Mouse (Mus musculus): ENCODE data around the gene Pnpla1. TPM values are rescaled to one million over a fixed set of nuclear protein-coding genes. Genes with fewer than 3 reads are reported as not detected.

The Pnpla1 gene
- total and polyA plus RNA-seq, 3 experiments: not detected

- Histone ChIP-seq H3K4me3 (replicated peaks in 1 of 3; ENCODE audit: low read depth in 2 of 3, low read length in 2 of 3, poor library complexity in 1 of 3) (no peak overlapping the region), H3K9ac (ENCODE audit: insufficient read depth, low read depth) (no peak overlapping the region), H3K9me3 (replicated peaks; ENCODE audit: low read length) (peaks cover 4% of the 10 kb centered on the region), H3K27me3 (replicated peaks) (peaks cover 4% of the 10 kb centered on the region), H3K27ac (ENCODE audit: insufficient read depth, low read depth) (no peak overlapping the region), H3K4me2 (ENCODE audit: insufficient read depth, low read depth, poor library complexity, severe bottlenecking) (no peak overlapping the region), H3K79me2 (replicated peaks; ENCODE audit: control insufficient read depth, extremely low read depth, insufficient read depth, poor library complexity, severe bottlenecking) (no peaks in the 10 kb centered on the region), H3K36me3 (replicated peaks in 1 of 2; ENCODE audit: control insufficient read depth in 1 of 2, insufficient read depth in 1 of 2, low read length in 1 of 2) (no peaks in the 10 kb centered on the region), H3K4me1 (ENCODE audit: control insufficient read depth in 1 of 2, insufficient read depth in 2 of 2) (peaks cover 3 to 7% of the 10 kb centered on the region in 2 experiments; a peak in 2 of 4 replicates)
- no peak for DNase-seq (ENCODE audit: extremely low read depth)
- dilution Hi-C loops (cut with MboI; ENCODE audit: extremely low pct_ligation_motif_present, extremely low pct_unique_long_range_greater_than_20kb, low sequenced_read_pairs): no loop called here
- no peak for TF ChIP-seq GABPA (IDR thresholded peaks at IDR 0.05; ENCODE audit: insufficient replicate concordance, low read depth, low read length)
- no peak for TF ChIP-seq JUND (conservative IDR thresholded peaks at IDR 0.05; ENCODE audit: low read depth, low read length)
- TF ChIP-seq NELFE (IDR thresholded peaks at IDR 0.05; ENCODE audit: low read depth, low read length): no peak
- TF ChIP-seq CTCF (conservative IDR thresholded peaks at IDR 0.05 in 1 of 2, IDR thresholded peaks at IDR 0.05 in 1 of 2; ENCODE audit: low read depth in 2 of 2, low read length in 2 of 2): no peak
- TF ChIP-seq UBTF (IDR thresholded peaks at IDR 0.05; ENCODE audit: low read depth, low read length): no peak
- TF ChIP-seq MAZ (IDR thresholded peaks at IDR 0.05; ENCODE audit: low read depth, low read length): no peak
- no peak for TF ChIP-seq IRF4 (IDR thresholded peaks at IDR 0.05; ENCODE audit: low read depth, low read length)
- in situ Hi-C loops (cut with MboI; ENCODE audit: low pct_ligation_motif_present, low pct_unique_long_range_greater_than_20kb, low sequenced_read_pairs): no loop called here
Observed at GRCm38 (mm10) chr17:28867381-28867780, 9.2 kb downstream of the Pnpla1 start.

GRCm38 (mm10) chr17:28869412-28870110 lies 11.3 kb downstream of the Pnpla1 start:
- Histone ChIP-seq H3K9me3 (replicated peaks; ENCODE audit: low read length) (peaks cover 4% of the 10 kb centered on the region), H3K4me1 (ENCODE audit: control insufficient read depth in 1 of 2, insufficient read depth in 2 of 2) (peaks cover 3 to 8% of the 10 kb centered on the region in 2 experiments; a peak in 2 of 4 replicates), H3K27ac (ENCODE audit: insufficient read depth, low read depth) (no peak overlapping the region), H3K4me3 (replicated peaks in 1 of 3; ENCODE audit: low read depth in 2 of 3, low read length in 2 of 3, poor library complexity in 1 of 3) (no peak overlapping the region), H3K36me3 (replicated peaks in 1 of 2; ENCODE audit: control insufficient read depth in 1 of 2, insufficient read depth in 1 of 2, low read length in 1 of 2) (no peaks in the 10 kb centered on the region), H3K9ac (ENCODE audit: insufficient read depth, low read depth) (no peak overlapping the region), H3K27me3 (replicated peaks) (peaks cover 10% of the 10 kb centered on the region), H3K79me2 (replicated peaks; ENCODE audit: control insufficient read depth, extremely low read depth, insufficient read depth, poor library complexity, severe bottlenecking) (no peaks in the 10 kb centered on the region), H3K4me2 (ENCODE audit: insufficient read depth, low read depth, poor library complexity, severe bottlenecking) (no peak overlapping the region)
- dilution Hi-C loops (cut with MboI; ENCODE audit: extremely low pct_ligation_motif_present, extremely low pct_unique_long_range_greater_than_20kb, low sequenced_read_pairs): no loop called here
- DNase-seq (ENCODE audit: extremely low read depth): no peak
- in situ Hi-C loops (cut with MboI; ENCODE audit: low pct_ligation_motif_present, low pct_unique_long_range_greater_than_20kb, low sequenced_read_pairs): loop anchor here (10.0 kb wide), 1 partner anchor 95 kb away; no protein-coding TSS in a partner anchor
- TF ChIP-seq USF1 (IDR thresholded peaks at IDR 0.05; ENCODE audit: low read depth, low read length) (no peak), ELF1 (IDR thresholded peaks at IDR 0.05; ENCODE audit: low read depth, low read length) (no peak), MAZ (IDR thresholded peaks at IDR 0.05; ENCODE audit: low read depth, low read length) (no peak), POLR2AphosphoS2 (IDR thresholded peaks at IDR 0.05; ENCODE audit: low read depth, low read length) (no peak), ZMIZ1 (IDR thresholded peaks at IDR 0.05; ENCODE audit: low read depth, low read length) (no peak), SMC3 (IDR thresholded peaks at IDR 0.05; ENCODE audit: low read depth, low read length) (no peak)

- dilution Hi-C loops (cut with MboI; ENCODE audit: extremely low pct_ligation_motif_present, extremely low pct_unique_long_range_greater_than_20kb, low sequenced_read_pairs): no loop called here
- H3K27me3 ChIP-seq (replicated peaks): peaks cover 14% of the 10 kb centered on the region
- TF ChIP-seq IRF4 (IDR thresholded peaks at IDR 0.05; ENCODE audit: low read depth, low read length) (no peak), RAD21 (IDR thresholded peaks at IDR 0.05; ENCODE audit: low read depth, low read length) (no peak; the same call in 1 of the 2 replicates), MAX (IDR thresholded peaks at IDR 0.05; ENCODE audit: low read length) (no peak), SIN3A (IDR thresholded peaks at IDR 0.05; ENCODE audit: low read length) (no peak), HCFC1 (IDR thresholded peaks at IDR 0.05; ENCODE audit: low read depth, low read length) (no peak), GABPA (IDR thresholded peaks at IDR 0.05; ENCODE audit: insufficient replicate concordance, low read depth, low read length) (no peak), CTCF (conservative IDR thresholded peaks at IDR 0.05 in 1 of 2, IDR thresholded peaks at IDR 0.05 in 1 of 2; ENCODE audit: low read depth in 2 of 2, low read length in 2 of 2) (peak in 1 of 2 experiments; percentile 23; a peak in 2 of 4 replicates)
Observed at GRCm38 (mm10) chr17:28870435-28870834, 12.2 kb downstream of the Pnpla1 start.

More at GRCm38 (mm10) chr17:28870435-28870834, 12.2 kb downstream of the Pnpla1 start:
- Histone ChIP-seq H3K4me1 (ENCODE audit: control insufficient read depth in 1 of 2, insufficient read depth in 2 of 2) (peaks cover 3 to 8% of the 10 kb centered on the region in 2 experiments; a peak in 2 of 4 replicates), H3K27ac (ENCODE audit: insufficient read depth, low read depth) (no peak overlapping the region), H3K79me2 (replicated peaks; ENCODE audit: control insufficient read depth, extremely low read depth, insufficient read depth, poor library complexity, severe bottlenecking) (no peaks in the 10 kb centered on the region), H3K4me3 (replicated peaks in 1 of 3; ENCODE audit: low read depth in 2 of 3, low read length in 2 of 3, poor library complexity in 1 of 3) (no peak overlapping the region), H3K36me3 (replicated peaks in 1 of 2; ENCODE audit: control insufficient read depth in 1 of 2, insufficient read depth in 1 of 2, low read length in 1 of 2) (no peaks in the 10 kb centered on the region), H3K9ac (ENCODE audit: insufficient read depth, low read depth) (no peak overlapping the region), H3K4me2 (ENCODE audit: insufficient read depth, low read depth, poor library complexity, severe bottlenecking) (no peak overlapping the region), H3K9me3 (replicated peaks; ENCODE audit: low read length) (peaks cover 4% of the 10 kb centered on the region)
- in situ Hi-C loops (cut with MboI; ENCODE audit: low pct_ligation_motif_present, low pct_unique_long_range_greater_than_20kb, low sequenced_read_pairs): loop anchor here (10.0 kb wide), 1 partner anchor 96 kb away; no protein-coding TSS in a partner anchor
- no peak for DNase-seq (ENCODE audit: extremely low read depth)

Data from CH12.LX (cell line).